Mouse (Mus musculus): ENCODE measurements at regions not wholly inside any gene's neighbourhood (a gene's known extent, or its start where the extent isn't known, plus 50 kb on each side); places are given as distances from the start of the nearest gene placed in this dataset.

- TF ChIP-seq CTCF (IDR thresholded peaks at IDR 0.05; ENCODE audit: borderline replicate concordance, extremely low read depth, insufficient read depth, insufficient read length) (no peak), POLR2A (IDR thresholded peaks at IDR 0.05; ENCODE audit: borderline replicate concordance, extremely low read depth, insufficient read depth, insufficient read length, poor library complexity, severe bottlenecking) (no peak)
Observed at GRCm38 (mm10) chr1:194161469-194161868, 456.5 kb upstream of the Plxna2 start.
